Mouse (Mus musculus) frontal cortex, adult (tissue): ENCODE data around the gene Cntnap5b.

Source experiments
- ATAC-seq: cut with Nextera tagmentation; 2 replicates; pipeline ENCODE4 v1.9.2; 2017; ENCODE audit warnings: mild to moderate bottlenecking, moderate library complexity, mixed read lengths; ENCODE audit not compliant: low TSS enrichment

The Cntnap5b gene

DNA sequence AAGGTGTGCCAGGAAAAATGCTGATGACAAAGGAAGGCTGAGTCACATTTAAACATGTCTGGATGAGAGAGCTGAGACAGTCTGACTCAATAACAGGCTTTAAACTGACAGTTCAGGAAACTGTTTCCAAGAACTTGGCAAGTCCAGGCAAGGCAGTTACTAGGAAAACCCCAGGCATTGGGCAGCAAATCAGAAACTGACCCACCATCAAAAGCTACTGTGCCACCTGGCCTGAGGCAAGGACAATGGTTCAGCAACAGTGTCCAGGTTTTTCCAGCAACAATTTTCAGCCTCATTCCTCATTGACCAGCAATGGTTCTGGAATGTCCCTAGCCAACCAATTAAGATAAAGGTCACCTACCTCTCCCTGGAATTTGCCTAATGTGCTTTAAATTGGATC, 399.0 kb downstream of the Cntnap5b start:
- ATAC-seq, result no peak

DNA sequence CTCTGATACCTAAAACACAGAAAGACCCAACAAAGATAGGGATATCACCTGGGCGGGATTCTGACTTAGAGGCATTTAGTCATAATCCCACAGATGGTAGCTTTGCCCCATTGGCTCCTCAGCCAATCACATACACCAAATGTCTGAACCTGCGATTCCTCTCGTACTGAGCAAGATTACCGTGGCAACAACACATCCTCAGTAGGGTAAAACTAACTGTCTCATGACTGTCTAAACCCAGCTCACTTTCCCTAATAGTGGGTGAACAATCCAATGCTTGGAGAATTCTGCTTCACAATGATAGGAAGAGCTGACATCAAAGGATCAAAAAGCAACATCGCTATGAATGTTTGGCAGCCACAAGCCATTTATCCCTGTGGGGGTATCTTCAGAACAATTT, 407.5 kb downstream of the Cntnap5b start:
- ATAC-seq, result no peak

DNA sequence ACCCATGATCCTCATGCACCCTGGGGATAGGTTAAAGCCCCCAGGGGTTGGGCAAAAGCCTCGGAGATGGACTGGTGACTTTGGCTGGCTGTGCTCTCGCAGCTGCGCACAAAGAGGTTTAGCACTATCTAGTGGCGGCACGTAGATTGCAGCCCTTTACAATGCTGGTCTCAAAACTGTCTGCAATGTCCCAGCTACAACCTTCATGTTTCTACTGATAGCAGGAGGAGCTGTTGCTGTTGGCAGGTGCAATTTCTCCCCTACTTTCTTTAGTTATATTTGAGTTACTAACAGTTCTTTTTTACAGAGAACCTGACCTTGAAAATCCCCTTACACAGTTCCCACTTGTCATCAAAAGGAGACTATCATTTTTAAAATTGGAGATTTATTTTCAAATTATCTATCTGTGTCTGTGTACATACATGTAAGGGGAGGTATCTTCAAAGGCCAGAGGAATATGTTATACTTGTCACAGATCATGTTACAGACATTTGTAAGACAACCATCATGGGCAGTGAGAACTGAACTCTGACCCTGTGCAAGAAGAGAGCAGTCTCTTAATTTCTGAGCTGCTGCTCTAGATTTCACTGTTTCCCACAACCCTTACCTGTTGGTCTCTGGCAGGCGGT, 459.5 kb downstream of the Cntnap5b start:
- peak; percentile 88 for ATAC-seq

DNA sequence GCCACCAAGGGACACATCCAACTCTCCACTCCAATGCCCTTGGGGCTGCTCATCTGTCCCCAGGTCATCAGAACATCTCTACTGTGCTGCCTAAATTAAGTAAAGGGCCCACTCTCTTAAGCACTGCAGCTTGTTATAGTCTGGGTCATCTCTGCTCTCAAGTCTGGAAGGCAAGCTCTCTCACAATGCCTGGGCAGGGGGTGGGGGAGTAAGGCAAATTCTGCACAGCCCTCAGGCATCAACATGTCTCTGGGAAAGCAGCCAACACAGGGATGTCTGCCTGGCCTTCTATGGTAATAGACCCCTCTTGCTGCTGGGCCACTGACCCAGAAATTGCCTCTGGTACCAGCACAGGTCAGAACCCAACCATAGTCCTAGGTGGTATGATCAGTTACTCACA, 479.4 kb downstream of the Cntnap5b start:
- ATAC-seq, result no peak

DNA sequence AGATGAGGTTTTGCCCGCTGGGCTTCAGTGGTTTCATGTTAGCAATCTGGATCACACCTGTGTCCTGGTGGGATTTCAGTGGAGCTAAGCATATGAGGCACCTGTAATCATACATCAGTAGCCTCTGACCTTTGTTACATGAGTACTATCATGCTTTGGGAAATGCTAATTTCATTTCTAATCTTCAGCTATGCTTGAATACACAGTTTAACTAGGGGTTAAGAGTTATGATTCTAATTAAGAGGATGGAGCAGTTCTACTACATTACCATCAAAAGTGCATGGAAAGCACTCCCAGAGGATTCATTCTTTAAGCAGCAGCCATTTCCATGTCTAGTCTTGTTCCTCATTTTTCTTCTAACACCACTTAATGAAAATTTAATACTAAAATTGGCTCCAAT, 538.1 kb downstream of the Cntnap5b start:
- ATAC-seq, result no peak

DNA sequence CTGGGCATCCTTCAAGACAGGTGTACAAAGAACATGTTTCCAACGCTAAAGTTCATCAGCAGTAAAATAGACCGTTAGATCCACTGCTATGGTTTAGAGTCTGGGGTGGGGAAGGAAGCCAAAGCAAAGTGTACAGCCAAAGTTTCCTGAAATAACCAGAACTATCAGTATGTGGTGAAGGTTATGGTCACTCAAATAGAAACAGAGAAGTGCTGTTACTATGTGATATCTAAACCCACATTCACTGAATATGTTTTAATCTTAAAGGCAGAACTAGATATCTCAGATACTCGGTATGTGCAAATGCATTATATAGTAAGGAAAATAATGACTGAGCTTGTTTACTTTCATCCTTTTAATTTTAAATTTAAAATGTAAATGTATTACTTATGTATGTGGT, 558.5 kb downstream of the Cntnap5b start:
- ATAC-seq, result no peak

DNA sequence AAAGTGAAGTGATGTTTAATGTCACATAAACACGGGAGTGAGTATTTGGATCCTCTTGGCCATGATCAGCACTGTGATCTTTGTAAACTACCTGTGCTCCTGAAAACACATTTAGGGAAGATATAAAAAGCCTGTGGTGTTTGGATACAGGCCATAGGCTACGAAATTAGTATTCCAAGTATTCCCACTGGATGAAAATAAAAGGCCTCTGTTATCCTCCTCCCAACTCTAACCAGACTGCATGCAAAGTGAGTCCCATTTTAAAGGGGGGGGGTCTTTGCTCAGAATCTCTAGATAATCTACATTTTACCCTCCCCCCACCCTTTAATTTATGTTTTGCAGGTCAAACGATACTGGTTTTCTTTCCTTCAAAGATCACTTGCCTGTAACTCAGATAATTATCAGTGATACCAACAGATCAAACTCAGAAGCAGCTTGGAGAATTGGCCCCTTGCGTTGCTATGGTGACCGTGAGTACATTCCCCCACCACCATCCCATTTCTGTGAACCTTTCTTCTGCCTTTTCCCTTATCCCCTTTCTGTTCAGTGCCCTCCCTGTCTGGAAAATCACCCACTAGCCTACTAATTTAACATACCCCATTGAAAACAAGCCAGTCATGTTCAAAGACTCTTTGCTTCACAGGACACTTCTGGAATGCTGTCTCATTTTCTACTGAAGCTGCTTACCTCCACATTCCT, 597.0 kb downstream of the Cntnap5b start:
- no peak for ATAC-seq

DNA sequence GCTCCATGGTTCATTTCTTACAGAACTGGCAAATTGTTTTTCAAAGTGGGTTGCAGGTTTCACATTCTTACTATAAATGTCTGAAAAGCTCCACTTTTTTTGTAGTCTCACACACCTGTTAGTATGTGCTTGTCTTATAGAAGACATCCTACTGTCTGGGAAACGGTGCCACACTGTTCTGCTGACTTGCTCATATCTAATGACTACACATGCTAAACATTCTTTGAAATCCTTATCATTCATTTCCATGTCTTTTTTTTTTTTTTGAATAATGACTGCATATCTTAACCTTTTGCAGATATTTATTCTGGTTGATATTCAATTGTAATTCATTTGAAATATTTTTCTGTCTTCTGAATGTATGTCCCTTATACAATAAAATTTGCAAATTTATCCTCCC, 613.7 kb downstream of the Cntnap5b start:
- ATAC-seq, result no peak

DNA sequence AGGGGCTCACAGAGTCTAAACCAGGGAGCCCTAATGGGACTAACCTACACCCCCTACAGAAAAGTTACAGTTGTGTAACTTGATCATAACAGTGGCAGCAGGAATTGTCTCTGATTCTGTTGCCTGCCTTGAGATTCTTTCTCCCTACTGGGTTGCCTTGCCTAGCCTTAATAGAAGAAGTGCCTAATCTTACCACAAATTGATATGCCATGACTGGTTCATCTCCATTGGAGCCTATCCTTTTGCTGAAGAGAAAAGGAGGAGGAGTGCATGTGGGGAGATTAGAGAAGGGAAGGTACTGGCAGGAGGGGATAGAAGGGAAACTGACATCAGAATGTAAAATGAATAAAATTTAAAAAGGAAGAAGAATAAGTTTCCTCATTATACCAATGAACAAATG, 621.5 kb downstream of the Cntnap5b start:
- ATAC-seq, result no peak

DNA sequence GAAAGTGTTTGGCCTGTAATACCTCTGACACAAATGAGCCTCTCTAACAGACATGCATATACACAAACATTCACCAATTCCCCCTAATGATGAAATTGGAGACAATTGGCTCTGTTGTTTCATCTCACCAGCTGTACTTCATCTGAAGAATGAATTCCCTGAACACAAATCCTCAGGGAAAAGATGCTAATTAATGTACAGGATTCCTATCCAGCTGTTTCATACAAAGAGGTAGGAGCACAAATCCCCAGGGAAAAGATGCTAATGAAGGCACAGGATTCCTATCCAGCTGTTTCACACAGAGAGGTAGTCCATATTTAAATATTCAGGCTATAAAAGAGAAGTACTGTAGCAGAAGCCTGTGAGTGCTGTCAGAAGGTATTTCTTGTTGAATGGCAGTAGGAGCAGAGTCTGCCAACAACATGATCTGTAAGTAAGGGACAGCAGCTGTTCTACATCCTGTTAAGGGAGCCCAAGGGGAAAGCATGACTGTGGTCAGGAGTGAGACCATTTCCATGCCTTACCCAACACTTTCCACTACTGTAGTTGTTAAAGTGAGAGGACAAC, 644.2 kb downstream of the Cntnap5b start:
- ATAC-seq, result no peak

DNA sequence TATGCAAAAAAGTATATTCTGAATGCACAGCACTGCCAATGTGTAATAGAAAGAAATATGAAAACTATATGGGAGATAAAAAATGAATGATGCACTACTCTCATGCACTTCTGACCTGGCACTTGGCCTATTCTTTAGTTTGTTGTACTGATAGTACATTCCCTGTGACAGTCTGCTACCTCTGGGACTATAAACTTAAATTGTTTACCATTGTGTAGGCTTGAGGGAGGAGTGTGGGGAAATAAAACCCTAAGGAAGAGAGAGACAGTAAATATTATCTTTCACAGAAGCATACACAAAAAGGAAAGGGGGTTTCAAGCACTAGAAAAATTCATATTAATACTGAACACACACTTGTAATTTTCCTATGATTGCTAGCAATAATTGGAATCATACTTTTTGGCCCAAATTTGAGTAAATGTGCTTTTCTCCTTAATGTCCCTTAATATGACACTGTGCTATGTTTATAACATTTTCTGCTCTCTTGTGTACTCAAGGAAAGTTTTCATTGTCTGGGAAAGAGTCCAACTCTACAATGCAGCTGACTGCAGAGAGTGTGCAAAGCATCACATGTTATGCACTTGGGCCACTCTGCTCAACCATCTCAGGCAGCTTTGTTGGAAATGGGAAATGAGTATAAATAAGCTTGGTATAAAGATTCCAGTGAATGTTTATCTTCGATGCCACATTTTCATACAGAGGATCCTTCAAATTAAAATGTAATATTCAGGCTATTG, 657.6 kb downstream of the Cntnap5b start:
- ATAC-seq, result peak; percentile 73

DNA sequence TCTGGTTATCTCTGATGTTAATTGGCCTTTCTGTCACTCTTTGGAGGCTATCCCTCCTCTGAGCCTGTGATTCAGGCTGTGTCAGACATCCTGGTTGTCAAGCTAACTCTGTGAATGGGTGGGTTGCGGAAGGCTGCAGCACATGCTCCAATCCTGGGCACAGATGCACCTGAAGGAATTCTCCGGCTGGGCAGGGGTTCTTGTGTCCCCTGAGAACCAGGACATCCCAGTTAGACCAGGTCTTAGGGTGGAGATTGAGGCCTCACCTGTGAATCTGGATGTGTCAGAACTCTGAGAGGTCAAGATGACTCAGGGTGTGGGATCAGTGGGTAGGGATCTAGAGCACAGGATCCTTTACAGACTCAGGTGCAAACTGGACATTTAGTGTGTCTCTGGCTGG, 691.3 kb downstream of the Cntnap5b start:
- ATAC-seq, result no peak

DNA sequence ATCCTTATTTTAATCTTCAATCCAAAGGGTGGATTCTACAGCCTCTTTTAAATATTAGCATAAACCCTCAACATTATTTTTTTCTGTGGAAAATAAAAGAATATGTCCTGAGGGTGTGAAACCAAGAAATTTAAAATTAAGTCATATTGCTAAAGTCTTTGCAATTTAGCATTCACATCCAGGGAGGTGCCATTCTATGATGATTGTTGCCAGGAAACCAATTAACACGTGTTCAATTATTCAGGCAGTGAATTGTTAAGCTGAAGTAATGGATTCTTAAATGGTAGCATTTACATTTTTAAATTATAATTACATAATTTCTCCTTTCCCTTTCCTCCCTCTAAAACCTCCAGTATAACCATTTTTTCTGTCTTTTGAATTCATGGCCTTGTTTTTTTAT, 692.7 kb downstream of the Cntnap5b start:
- no peak for ATAC-seq

DNA sequence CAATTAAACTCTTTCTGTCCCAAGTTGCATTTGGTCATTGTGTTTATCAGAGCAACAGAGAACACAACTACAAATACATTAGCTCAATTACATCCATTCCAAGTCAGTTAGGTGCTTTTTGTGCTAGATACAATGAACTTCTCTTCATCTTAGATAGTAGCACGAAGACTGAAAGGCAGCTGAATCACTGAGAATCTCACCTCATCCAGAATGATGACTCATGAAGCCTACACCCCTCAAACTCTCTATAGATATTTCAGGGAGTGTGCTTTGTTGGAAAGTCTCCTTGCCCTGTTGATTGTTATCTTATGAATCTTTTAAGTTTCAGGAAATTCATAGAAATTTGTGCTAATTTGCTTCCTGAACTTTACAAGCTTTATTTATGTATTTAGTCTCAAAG, 695.0 kb downstream of the Cntnap5b start:
- ATAC-seq, result peak; percentile 95

DNA sequence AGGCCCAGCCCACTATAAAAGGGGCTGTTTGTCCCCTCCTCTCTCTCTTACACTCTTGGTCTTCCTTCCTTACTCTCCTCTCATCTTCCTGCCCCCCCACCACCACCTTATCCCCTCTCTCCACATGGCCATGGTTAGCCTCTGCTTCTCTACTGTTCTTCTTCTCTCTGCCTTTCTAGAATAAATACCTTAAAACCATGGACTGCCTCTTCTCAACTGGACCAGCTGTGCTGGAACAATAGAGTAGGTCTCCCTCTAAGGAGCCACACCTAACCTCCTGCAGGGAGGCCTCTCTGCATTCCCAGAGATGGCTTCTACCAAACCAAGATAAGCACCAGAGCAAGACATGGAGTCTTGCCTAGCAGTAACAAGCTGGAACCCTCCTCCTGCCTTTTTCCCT, 737.3 kb downstream of the Cntnap5b start:
- no peak for ATAC-seq
